Mouse (Mus musculus) cerebellum, adult 2 months (tissue): ENCODE measurements around the gene Myo10.

Source experiments
- CTCF ChIP-seq: fragments of 200-500 bp; IDR thresholded peaks from 2 replicates; pipeline ENCODE4 v1.5.1; 2011; ENCODE audit warnings: low read depth, mild to moderate bottlenecking, control low read depth, low read length, moderate library complexity, borderline replicate concordance; ENCODE audit not compliant: insufficient read depth
- POLR2A ChIP-seq: fragments of 200-500 bp; IDR thresholded peaks from 2 replicates; pipeline ENCODE4 v1.6.1; 2011; ENCODE audit warnings: low read length, control low read depth, borderline replicate concordance; ENCODE audit not compliant: insufficient read depth

- TF ChIP-seq POLR2A, result no peak
- no peak for TF ChIP-seq CTCF
These were observed 8.4 kb downstream of the Myo10 start for GRCm38 (mm10) chr15:25630716-25631115.
